ENCODE assay signal across 8 mouse cellular contexts in genomic region chr17:34644608-34645007, GRCm38 (mm10). TPM values are rescaled to one million over a fixed set of nuclear protein-coding genes. Genes with fewer than 3 reads are reported as not detected.
A peak's percentile ranks its signal among the peaks of the same experiment; 100 is the strongest.
DNase-seq lines count a peak whose midpoint lies in the region; ATAC-seq lines count a peak whose summit lies in the region.

Gene Fkbpl, plus strand, starts transcription at chr17:34644764.

- ATAC-seq in hindbrain, embryonic 13.5 days (ENCODE audit: low FRiP score) = peak; percentile 69

- H3K36me3 ChIP-seq in hindbrain, embryonic 13.5 days = peaks cover 13% of the 10 kb centered on the region

- H3K27me3 ChIP-seq in hindbrain, embryonic 13.5 days = no peaks in the 10 kb centered on the region

- peak within 1 kb of the TSS; percentile 85 for H3K4me2 ChIP-seq in hindbrain, embryonic 13.5 days

- peaks cover 51% of the 10 kb centered on the region for H3K4me1 ChIP-seq in hindbrain, embryonic 13.5 days (replicated peaks)

- WGBS in hindbrain, embryonic 13.5 days = 1% methylated on average over 16 of the region's 16 CpGs

- H3K27ac ChIP-seq in hindbrain, embryonic 13.5 days = peak within 1 kb of the TSS; percentile 74

- peak within 1 kb of the TSS; percentile 72 for H3K9ac ChIP-seq in hindbrain, embryonic 13.5 days

- peak; percentile 98 for DNase-seq in NIH3T3 (ENCODE audit: low read depth)
- DNase-seq in cerebellum, postnatal 10 days = peak; percentile 97
- DNase-seq in frontal cortex, postnatal 14 days (ENCODE audit: low spot score in 2 of 2) = peak; percentile 97 to 98
- peak; percentile 83 to 88 for DNase-seq in layer of hippocampus, postnatal 25 days (ENCODE audit: extremely low spot score in 1 of 2, low spot score in 1 of 2)
- DNase-seq in lung, postnatal 25 days (ENCODE audit: low spot score) = peak; percentile 98
- peak; percentile 98 for DNase-seq in retina, embryonic 14.5 days (ENCODE audit: low spot score)
- peak; percentile 95 for DNase-seq in thymus, postnatal 4 days

- no peaks in the 10 kb centered on the region for H3K9me3 ChIP-seq in hindbrain, embryonic 13.5 days

- H3K4me3 ChIP-seq in hindbrain, embryonic 13.5 days = peak within 1 kb of the TSS; percentile 56

RNA-seq across cellular contexts. Expression of gene Fkbpl, which starts in this region (rescaled TPM):
- 16.9 and 17.6 TPM in 2 replicates for polyA plus RNA-seq in hindbrain, embryonic 13.5 days (2015; fragmentation: Nextera tagmentation; extraction: Ambion mirVana)
- 10 to 100 TPM; 14.1 to 14.9 TPM for total RNA-seq in layer of hippocampus, postnatal 25 days (2021)

Comparison
In these comparisons a context has a peak if more than half of its experiments do, and no peak if none do; other contexts are left out.
1. Peak in every context shown above with its lines: DNase-seq, ATAC-seq, H3K4me3 ChIP-seq and H3K27ac ChIP-seq.